Mouse (Mus musculus): ENCODE data around the gene Nfyb. TPM values are rescaled to one million over a fixed set of nuclear protein-coding genes. Genes with fewer than 3 reads are reported as not detected.

The Nfyb gene
- total and polyA plus RNA-seq, 3 experiments = 24.0 to 39.6 (median 26.6) TPM

DNA sequence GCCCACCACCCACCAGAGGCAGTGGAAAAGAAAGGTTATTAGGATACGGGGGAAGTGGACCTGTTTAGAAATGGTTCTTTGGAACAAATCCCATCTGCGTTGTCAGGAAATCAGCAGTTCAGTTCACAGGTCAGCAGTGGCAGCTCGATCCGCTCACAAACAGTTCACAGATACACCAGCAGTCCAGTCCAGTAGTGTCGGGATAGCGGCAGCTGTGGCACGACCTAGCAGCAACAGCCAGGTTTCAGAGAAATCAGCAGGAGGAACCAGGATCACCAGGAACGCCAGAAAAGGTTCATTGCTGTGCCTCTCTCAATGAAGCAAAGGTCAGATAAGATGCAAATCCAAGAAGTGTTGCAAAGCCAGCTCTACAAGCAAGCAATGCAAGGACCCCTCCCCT is 42.5 kb upstream of the Nfyb start:
- H3K4me2 ChIP-seq (ENCODE audit: insufficient read depth, low read depth, poor library complexity, severe bottlenecking) = no peak overlapping the region
- no peak overlapping the region for H3K4me3 ChIP-seq (replicated peaks in 1 of 3; ENCODE audit: low read depth in 2 of 3, low read length in 2 of 3, poor library complexity in 1 of 3)
- in situ Hi-C loops (cut with MboI; ENCODE audit: low pct_ligation_motif_present, low pct_unique_long_range_greater_than_20kb, low sequenced_read_pairs) = loop anchor here (5.0 kb wide), 1 partner anchor 61 kb away; the partner anchor contains the start of gene Eid3
- no peak for DNase-seq (ENCODE audit: extremely low read depth)
- peaks cover 17 to 23% of the 10 kb centered on the region in 2 experiments for H3K4me1 ChIP-seq (ENCODE audit: control insufficient read depth in 1 of 2, insufficient read depth in 2 of 2)
- H3K9ac ChIP-seq (ENCODE audit: insufficient read depth, low read depth) = no peak overlapping the region
- dilution Hi-C loops (cut with MboI; ENCODE audit: extremely low pct_ligation_motif_present, extremely low pct_unique_long_range_greater_than_20kb, low sequenced_read_pairs) = no loop called here
- H3K79me2 ChIP-seq (replicated peaks; ENCODE audit: control insufficient read depth, extremely low read depth, insufficient read depth, poor library complexity, severe bottlenecking) = no peaks in the 10 kb centered on the region
- H3K27ac ChIP-seq (ENCODE audit: insufficient read depth, low read depth) = no peak overlapping the region
- H3K27me3 ChIP-seq (replicated peaks) = no peaks in the 10 kb centered on the region
- H3K36me3 ChIP-seq (replicated peaks in 1 of 2; ENCODE audit: control insufficient read depth in 1 of 2, insufficient read depth in 1 of 2, low read length in 1 of 2) = no peaks in the 10 kb centered on the region
- no peak for TF ChIP-seq TCF12 (IDR thresholded peaks at IDR 0.05; ENCODE audit: low read depth, low read length)
- no peak for TF ChIP-seq POLR2AphosphoS2 (IDR thresholded peaks at IDR 0.05; ENCODE audit: low read depth, low read length)
- no peak for TF ChIP-seq TBP (conservative IDR thresholded peaks at IDR 0.05; ENCODE audit: low read depth, low read length)
- TF ChIP-seq MAX (IDR thresholded peaks at IDR 0.05; ENCODE audit: low read length) = no peak
- peaks cover 15% of the 10 kb centered on the region for H3K9me3 ChIP-seq (replicated peaks; ENCODE audit: low read length)

DNA sequence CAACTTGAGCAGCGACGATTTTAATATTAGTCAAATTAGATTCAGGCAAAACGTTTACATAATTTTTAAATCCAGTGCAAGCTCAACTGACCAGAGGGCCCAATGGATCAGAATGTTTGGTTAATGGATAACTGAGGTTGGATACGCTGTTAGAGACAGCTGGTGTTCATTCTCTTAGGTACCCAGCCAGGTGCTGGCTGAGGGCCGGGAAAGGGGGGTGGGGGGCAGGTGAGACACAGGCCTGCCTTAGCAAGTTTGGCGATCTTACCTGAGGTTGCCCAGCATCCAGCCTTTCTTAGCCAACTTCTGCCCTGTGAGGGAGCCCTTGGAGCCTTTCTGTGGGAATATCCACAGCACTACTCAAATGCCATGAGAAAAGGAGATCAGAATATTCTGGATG is 41.2 kb upstream of the Nfyb start:
- no peak overlapping the region for H3K4me2 ChIP-seq (ENCODE audit: insufficient read depth, low read depth, poor library complexity, severe bottlenecking)
- H3K79me2 ChIP-seq (replicated peaks; ENCODE audit: control insufficient read depth, extremely low read depth, insufficient read depth, poor library complexity, severe bottlenecking) = no peaks in the 10 kb centered on the region
- H3K4me3 ChIP-seq (replicated peaks in 1 of 3; ENCODE audit: low read depth in 2 of 3, low read length in 2 of 3, poor library complexity in 1 of 3) = no peak overlapping the region
- in situ Hi-C loops (cut with MboI; ENCODE audit: low pct_ligation_motif_present, low pct_unique_long_range_greater_than_20kb, low sequenced_read_pairs) (loop anchor here (5.0 kb wide), 1 partner anchor 62 kb away; the partner anchor contains the start of gene Eid3), dilution Hi-C loops (cut with MboI; ENCODE audit: extremely low pct_ligation_motif_present, extremely low pct_unique_long_range_greater_than_20kb, low sequenced_read_pairs) (no loop called here)
- H3K9me3 ChIP-seq (replicated peaks; ENCODE audit: low read length) = peaks cover 15% of the 10 kb centered on the region
- DNase-seq (ENCODE audit: extremely low read depth) = no peak
- H3K4me1 ChIP-seq (ENCODE audit: control insufficient read depth in 1 of 2, insufficient read depth in 2 of 2) = peaks cover 17 to 23% of the 10 kb centered on the region in 2 experiments
- no peaks in the 10 kb centered on the region for H3K27me3 ChIP-seq (replicated peaks)
- H3K9ac ChIP-seq (ENCODE audit: insufficient read depth, low read depth) = no peak overlapping the region
- no peak overlapping the region for H3K27ac ChIP-seq (ENCODE audit: insufficient read depth, low read depth)
- H3K36me3 ChIP-seq (replicated peaks in 1 of 2; ENCODE audit: control insufficient read depth in 1 of 2, insufficient read depth in 1 of 2, low read length in 1 of 2) = no peaks in the 10 kb centered on the region
- no peak for TF ChIP-seq CTCF (conservative IDR thresholded peaks at IDR 0.05 in 1 of 2, IDR thresholded peaks at IDR 0.05 in 1 of 2; ENCODE audit: low read depth in 2 of 2, low read length in 2 of 2)
- TF ChIP-seq ZNF384 (IDR thresholded peaks at IDR 0.05; ENCODE audit: low read depth, low read length) = no peak
- TF ChIP-seq ELF1 (IDR thresholded peaks at IDR 0.05; ENCODE audit: low read depth, low read length) = no peak
- no peak for TF ChIP-seq ZMIZ1 (IDR thresholded peaks at IDR 0.05; ENCODE audit: low read depth, low read length)
- no peak for TF ChIP-seq UBTF (IDR thresholded peaks at IDR 0.05; ENCODE audit: low read depth, low read length)

- Histone ChIP-seq H3K9me3 (replicated peaks; ENCODE audit: low read length) (peaks cover 15% of the 10 kb centered on the region), H3K27ac (ENCODE audit: insufficient read depth, low read depth) (no peak overlapping the region), H3K4me1 (ENCODE audit: control insufficient read depth in 1 of 2, insufficient read depth in 2 of 2) (peaks cover 17 to 27% of the 10 kb centered on the region in 2 experiments), H3K4me3 (replicated peaks in 1 of 3; ENCODE audit: low read depth in 2 of 3, low read length in 2 of 3, poor library complexity in 1 of 3) (no peak overlapping the region), H3K36me3 (replicated peaks in 1 of 2; ENCODE audit: control insufficient read depth in 1 of 2, insufficient read depth in 1 of 2, low read length in 1 of 2) (no peaks in the 10 kb centered on the region), H3K9ac (ENCODE audit: insufficient read depth, low read depth) (no peak overlapping the region), H3K79me2 (replicated peaks; ENCODE audit: control insufficient read depth, extremely low read depth, insufficient read depth, poor library complexity, severe bottlenecking) (no peaks in the 10 kb centered on the region), H3K27me3 (replicated peaks) (no peaks in the 10 kb centered on the region), H3K4me2 (ENCODE audit: insufficient read depth, low read depth, poor library complexity, severe bottlenecking) (no peak overlapping the region)
- DNase-seq (ENCODE audit: extremely low read depth) = peak; percentile 90
- in situ Hi-C loops (cut with MboI; ENCODE audit: low pct_ligation_motif_present, low pct_unique_long_range_greater_than_20kb, low sequenced_read_pairs) (no loop called here), dilution Hi-C loops (cut with MboI; ENCODE audit: extremely low pct_ligation_motif_present, extremely low pct_unique_long_range_greater_than_20kb, low sequenced_read_pairs) (no loop called here)
- TF ChIP-seq ZC3H11A (IDR thresholded peaks at IDR 0.05; ENCODE audit: low read depth, low read length) (no peak), JUN (IDR thresholded peaks at IDR 0.05; ENCODE audit: insufficient read depth, low read depth, low read length) (no peak), BHLHE40 (IDR thresholded peaks at IDR 0.05; ENCODE audit: low read depth, low read length) (peak; percentile 91), MEF2A (IDR thresholded peaks at IDR 0.05; ENCODE audit: borderline replicate concordance, low read depth, low read length) (0 out of 2 replicates have a peak, but pooled peaks have one; percentile 37), RAD21 (IDR thresholded peaks at IDR 0.05; ENCODE audit: low read depth, low read length) (no peak), MXI1 (IDR thresholded peaks at IDR 0.05; ENCODE audit: low read depth, low read length) (no peak), MYC (IDR thresholded peaks at IDR 0.05; ENCODE audit: low read depth, low read length) (no peak), CHD2 (IDR thresholded peaks at IDR 0.05; ENCODE audit: low read length) (no peak), ZNF384 (IDR thresholded peaks at IDR 0.05; ENCODE audit: low read depth, low read length) (no peak), MAFK (IDR thresholded peaks at IDR 0.05; ENCODE audit: insufficient replicate concordance, low read length) (no peak), USF1 (IDR thresholded peaks at IDR 0.05; ENCODE audit: low read depth, low read length) (no peak), NELFE (IDR thresholded peaks at IDR 0.05; ENCODE audit: low read depth, low read length) (no peak), ETS1 (conservative IDR thresholded peaks at IDR 0.05; ENCODE audit: low read depth, low read length) (peak; percentile 94), POLR2A (IDR thresholded peaks at IDR 0.05; ENCODE audit: low read depth, low read length) (no peak), POLR2AphosphoS2 (IDR thresholded peaks at IDR 0.05; ENCODE audit: low read depth, low read length) (no peak), NRF1 (IDR thresholded peaks at IDR 0.05; ENCODE audit: low read depth, low read length) (no peak), GABPA (IDR thresholded peaks at IDR 0.05; ENCODE audit: insufficient replicate concordance, low read depth, low read length) (no peak), RCOR1 (conservative IDR thresholded peaks at IDR 0.05; ENCODE audit: low read depth, low read length) (no peak), SMC3 (IDR thresholded peaks at IDR 0.05; ENCODE audit: low read depth, low read length) (no peak), TBP (conservative IDR thresholded peaks at IDR 0.05; ENCODE audit: low read depth, low read length) (no peak), EP300 (IDR thresholded peaks at IDR 0.05; ENCODE audit: low read length) (peak; percentile 62; the same call in 1 of the 2 replicates)
These were observed 40.5 kb upstream of the Nfyb start for GRCm38 (mm10) chr10:82804396-82804795.

Measured in CH12.LX (cell line).